Mouse (Mus musculus) mouse embryonic stem cell (cell line): ENCODE data around the gene Pxn.
"Not testable (repeated sequence)": the region's sequence is repeated elsewhere in the genome, so short reads cannot be mapped to it uniquely, and the experiment has no call there.

Source experiments
- in situ Hi-C, 2 experiments: fragments of 300-500 bp; cut with MboI; formaldehyde crosslinking; loops; 1 replicate in 1 of 2; 3 replicates in 1 of 2; pipeline ENCODE4 v1.14.3; 2019 to 2020; ENCODE audit warnings: low sequenced_read_pairs in 2 of 2, low pct_unique_long_range_greater_than_20kb in 1 of 2, mixed read lengths in 1 of 2; ENCODE audit not compliant: unreplicated experiment in 1 of 2

Gene Pxn

DNA sequence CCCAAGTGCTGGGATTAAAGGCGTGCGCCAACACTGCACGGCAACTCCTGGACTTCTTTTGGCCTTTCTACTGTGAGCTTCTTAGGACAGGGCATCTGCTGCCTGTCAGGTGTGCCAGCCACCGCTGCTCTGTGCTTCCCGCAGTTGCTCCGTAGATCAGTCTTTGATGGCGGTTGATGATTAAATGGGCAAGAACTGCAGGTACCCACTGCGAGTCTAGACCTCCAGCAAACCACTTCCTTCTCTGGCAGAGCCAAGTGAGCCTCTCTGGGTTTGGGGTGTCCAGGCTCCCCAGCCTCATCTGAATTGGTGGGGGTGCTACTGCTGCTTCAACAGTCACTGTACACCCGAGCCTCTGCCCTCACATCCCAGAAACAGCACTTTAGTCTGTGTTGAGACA lies 11.0 kb downstream of the Pxn start:
- in situ Hi-C loops = no loop called here

- in situ Hi-C loops = not testable (repeated sequence)
Observed at GRCm38 (mm10) chr5:115518214-115518613, 11.7 kb downstream of the Pxn start.

DNA sequence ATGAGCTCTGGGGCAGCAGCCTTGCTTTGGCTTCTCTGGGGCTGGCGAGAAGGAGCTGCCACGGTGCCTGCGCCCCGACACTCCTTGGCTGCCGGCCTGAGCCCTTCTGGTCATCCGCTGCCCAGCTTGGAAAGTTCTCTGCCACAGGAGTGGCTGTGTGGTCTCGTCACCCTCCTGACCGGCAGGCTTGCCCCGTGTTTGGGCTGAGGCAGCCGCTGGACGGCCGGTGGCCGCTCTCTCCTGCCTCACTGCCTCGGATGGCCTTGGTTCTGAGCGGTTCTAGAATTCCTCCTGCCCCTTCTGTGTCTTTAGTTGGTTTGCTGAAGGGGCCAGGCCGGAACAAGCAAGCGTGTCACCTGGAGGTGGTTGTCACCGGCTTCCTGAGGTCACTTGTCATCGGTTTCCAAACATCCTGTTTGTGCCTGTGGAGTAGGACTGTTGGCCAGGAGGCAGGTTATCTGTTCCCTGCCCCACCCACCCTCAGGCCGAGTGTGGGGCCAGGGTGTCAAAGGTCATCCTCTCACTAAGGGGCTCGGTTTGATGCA lies 13.9 kb downstream of the Pxn start:
- in situ Hi-C loops = no loop called here

GRCm38 (mm10) chr5:115521553-115522461 lies 15.3 kb downstream of the Pxn start:
- in situ Hi-C loops = no loop called here

- in situ Hi-C loops = no loop called here
Observed at GRCm38 (mm10) chr5:115522531-115522930, 16.1 kb downstream of the Pxn start.

DNA sequence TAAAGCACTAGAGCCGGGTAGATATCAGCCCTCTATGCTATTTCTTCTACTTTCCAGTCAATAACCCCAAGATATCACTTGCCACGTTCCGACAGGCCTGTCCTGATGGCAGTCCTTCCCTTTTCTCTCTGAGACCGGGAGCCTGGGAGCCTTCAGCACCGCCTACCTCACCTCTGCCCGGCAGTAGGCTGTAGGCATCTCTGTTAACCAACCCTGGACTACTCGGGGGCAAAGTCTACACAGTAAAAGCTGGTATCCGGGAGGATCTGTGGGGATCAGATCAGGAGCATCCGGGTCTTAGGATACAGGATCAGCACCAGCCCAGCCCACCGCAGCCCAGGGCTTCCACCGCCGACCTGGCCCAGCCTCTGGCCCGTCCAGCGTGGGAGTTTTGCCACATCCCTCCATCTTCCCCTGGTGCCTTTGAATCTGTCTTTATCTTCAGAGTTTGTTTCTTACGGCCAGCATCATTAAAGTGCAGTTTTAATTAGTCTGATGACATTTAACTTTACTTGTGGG lies 16.6 kb downstream of the Pxn start:
- in situ Hi-C loops = no loop called here

DNA sequence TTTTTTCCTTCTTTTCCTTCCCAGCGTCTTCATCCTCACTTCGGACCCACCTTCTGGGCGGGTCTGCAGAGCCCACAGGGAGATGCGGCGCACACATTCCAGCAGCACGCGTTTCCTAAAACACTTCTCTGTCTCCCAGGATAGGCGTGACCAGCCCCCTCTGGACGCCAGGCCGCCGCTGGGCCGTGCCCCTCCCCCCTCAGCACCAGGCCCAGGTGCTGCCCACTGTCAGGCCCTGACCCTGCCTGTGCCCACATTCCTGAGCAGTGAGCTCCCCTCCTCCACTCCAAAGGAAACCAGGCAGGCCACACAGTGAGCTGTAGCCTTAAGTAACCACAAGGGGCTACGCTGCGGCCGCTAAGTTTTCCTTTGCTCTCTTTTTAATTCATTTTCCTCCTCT lies 17.5 kb downstream of the Pxn start:
- in situ Hi-C loops = no loop called here

DNA sequence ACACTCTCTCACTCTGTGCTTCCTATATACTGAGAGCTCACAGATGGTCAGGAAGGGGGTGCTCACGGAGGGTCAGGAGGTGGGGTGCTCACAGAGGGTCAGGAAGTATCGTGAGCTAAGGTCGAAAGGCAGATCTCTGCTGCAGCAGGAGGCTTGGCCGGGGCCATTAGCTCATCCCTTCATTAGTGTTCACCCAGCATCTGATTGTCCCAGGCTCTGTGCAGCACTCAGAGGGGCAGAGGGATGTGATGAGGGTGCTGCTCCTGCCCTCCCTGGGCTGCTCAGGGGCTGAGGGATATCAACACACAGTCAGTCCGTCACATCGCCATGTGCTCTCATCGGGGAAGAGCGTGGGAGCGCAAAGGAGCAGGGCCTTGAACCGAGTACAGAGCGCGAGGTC lies 18.0 kb downstream of the Pxn start:
- in situ Hi-C loops = no loop called here

DNA sequence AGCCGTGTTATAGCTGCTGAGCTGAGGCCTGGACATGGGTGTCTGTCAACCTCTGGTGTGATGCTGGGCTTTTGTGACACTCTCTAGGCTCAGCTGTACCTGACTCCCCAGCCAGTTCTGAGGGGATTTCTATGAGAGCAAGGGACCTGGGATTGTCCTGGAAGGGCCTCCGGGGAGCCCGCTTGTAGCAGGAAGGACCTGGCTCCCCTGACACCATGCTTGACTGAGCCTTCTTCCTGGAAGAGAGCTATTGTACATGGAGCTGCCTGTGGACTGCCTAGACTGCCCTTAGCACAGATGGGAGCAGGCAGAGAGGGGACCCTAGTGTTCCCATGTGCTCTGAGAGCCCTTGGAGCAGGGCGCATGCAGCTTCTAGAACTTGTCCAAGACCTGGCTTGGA lies 18.9 kb downstream of the Pxn start:
- in situ Hi-C loops = no loop called here

GRCm38 (mm10) chr5:115525943-115526342 lies 19.5 kb downstream of the Pxn start:
- in situ Hi-C loops = no loop called here

- in situ Hi-C loops = no loop called here
Observed at GRCm38 (mm10) chr5:115526456-115527202, 20.2 kb downstream of the Pxn start.

- in situ Hi-C loops = no loop called here
Observed at GRCm38 (mm10) chr5:115528128-115528527, 21.7 kb downstream of the Pxn start.

- in situ Hi-C loops = no loop called here
Observed at GRCm38 (mm10) chr5:115529364-115529741, 22.9 kb downstream of the Pxn start.

DNA sequence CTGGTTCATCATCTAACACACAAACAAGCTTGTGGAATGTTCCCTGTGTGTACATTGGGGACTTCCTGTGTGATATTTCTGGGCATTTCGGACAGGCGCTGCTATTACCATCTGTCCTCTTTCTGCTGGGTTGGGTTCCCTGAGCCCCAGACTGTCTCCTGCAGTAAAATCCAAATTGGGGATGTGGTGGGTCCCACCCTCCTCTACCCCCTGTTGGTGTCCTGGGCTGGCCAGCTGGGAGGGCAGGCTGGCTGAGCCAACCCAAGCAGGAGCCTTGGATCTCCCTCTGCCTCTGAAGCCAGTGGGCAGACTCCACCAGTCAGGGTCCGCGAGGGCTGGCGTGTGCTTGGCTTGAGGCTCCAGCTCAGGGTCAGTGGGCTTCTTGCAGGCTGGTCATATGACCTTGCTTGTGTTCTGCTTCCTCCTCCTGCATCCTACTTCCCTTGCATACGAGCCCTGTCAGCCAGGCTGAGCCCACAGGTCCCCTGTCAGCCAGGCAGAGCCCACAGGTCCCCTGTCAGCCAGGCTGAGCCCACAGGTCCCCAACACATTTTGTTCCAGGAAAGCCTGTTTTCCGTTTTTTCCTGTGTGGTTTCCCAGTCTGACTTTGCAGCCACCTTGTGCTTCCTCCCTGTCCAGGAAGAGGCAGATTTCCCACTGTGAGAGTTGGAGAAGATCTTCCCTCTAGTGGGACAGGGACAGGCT lies 23.4 kb downstream of the Pxn start:
- in situ Hi-C loops = no loop called here

- in situ Hi-C loops = no loop called here
Observed at GRCm38 (mm10) chr5:115530447-115530809, 24.0 kb downstream of the Pxn start.

DNA sequence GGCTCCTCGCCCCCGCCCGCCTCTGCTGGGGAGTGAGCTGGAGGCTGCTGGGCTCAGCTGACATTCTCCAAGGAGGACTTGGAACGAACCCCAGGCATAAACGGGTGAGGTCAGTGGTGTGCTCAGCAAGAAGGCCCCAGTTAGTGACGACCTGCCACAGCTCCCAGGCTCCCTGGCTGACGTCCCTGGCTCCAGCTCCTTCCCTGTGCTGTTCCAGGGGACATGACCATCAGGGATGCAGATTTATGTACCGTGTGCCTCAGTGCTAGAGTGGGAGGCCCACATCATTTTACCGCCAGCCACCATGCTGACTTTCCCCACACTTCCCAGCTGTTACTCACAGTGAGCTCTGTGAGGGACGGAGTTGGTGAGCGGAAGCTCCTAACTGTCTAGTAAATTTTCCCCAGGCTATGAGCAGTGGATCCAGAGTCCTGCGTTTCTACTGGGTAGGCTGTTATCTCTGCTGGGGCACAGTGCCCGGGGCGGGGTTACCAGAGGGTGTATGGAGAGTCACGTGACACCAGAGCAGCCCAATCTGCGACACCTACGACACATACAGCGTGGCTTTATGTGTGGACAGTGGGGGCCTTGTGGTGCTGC lies 25.3 kb downstream of the Pxn start:
- in situ Hi-C loops = no loop called here

GRCm38 (mm10) chr5:115534290-115534731 lies 27.8 kb downstream of the Pxn start:
- in situ Hi-C loops = no loop called here

- in situ Hi-C loops = loop anchor here in 1 of 2 experiments (5.0 kb wide), 1 partner anchor 43 kb away; no protein-coding TSS in a partner anchor
Observed at GRCm38 (mm10) chr5:115534856-115535255, 28.4 kb downstream of the Pxn start.
